Mouse (Mus musculus): ENCODE measurements around the gene Nfxl1. TPM values are rescaled to one million over a fixed set of nuclear protein-coding genes. Genes with fewer than 3 reads are reported as not detected.

The Nfxl1 gene
- polyA plus RNA-seq, 1 experiment from 2014 or later, result 10.7 TPM

GRCm38 (mm10) chr5:72496756-72497155 is 62.7 kb downstream of the Nfxl1 start:
- no peak for ATAC-seq (ENCODE audit: low FRiP score)
- H3K9ac ChIP-seq (replicated peaks), result no peak overlapping the region
- no peak overlapping the region for H3K27ac ChIP-seq (replicated peaks)
- no peaks in the 10 kb centered on the region for H3K9me3 ChIP-seq (replicated peaks)
- H3K27me3 ChIP-seq (replicated peaks), result peaks cover 4% of the 10 kb centered on the region; the same call in 1 of the 2 replicates
- no peak overlapping the region for H3K4me3 ChIP-seq (replicated peaks)
- H3K4me1 ChIP-seq, result no peaks in the 10 kb centered on the region
- H3K4me2 ChIP-seq, result no peak overlapping the region
- 79% methylated on average over 4 of the region's 4 CpGs for WGBS
- no peaks in the 10 kb centered on the region for H3K36me3 ChIP-seq

- no peaks in the 10 kb centered on the region for H3K27me3 ChIP-seq (replicated peaks)
- no peak overlapping the region for H3K27ac ChIP-seq (replicated peaks)
- H3K36me3 ChIP-seq, result no peaks in the 10 kb centered on the region
- ATAC-seq (ENCODE audit: low FRiP score), result no peak
- H3K4me2 ChIP-seq, result no peak overlapping the region
- H3K4me1 ChIP-seq, result no peaks in the 10 kb centered on the region
- WGBS, result 80% methylated on average over 7 of the region's 7 CpGs
- no peaks in the 10 kb centered on the region for H3K9me3 ChIP-seq (replicated peaks)
- H3K9ac ChIP-seq (replicated peaks), result no peak overlapping the region
- no peak overlapping the region for H3K4me3 ChIP-seq (replicated peaks)
Observed at GRCm38 (mm10) chr5:72493906-72494305, 65.6 kb downstream of the Nfxl1 start.

GRCm38 (mm10) chr5:72491232-72491631 is 68.3 kb downstream of the Nfxl1 start:
- WGBS, result 71% methylated on average over 2 of the region's 2 CpGs
- Histone ChIP-seq H3K36me3 (no peaks in the 10 kb centered on the region), H3K27ac (replicated peaks) (no peak overlapping the region), H3K9ac (replicated peaks) (no peak overlapping the region), H3K9me3 (replicated peaks) (no peaks in the 10 kb centered on the region), H3K4me3 (replicated peaks) (no peak overlapping the region), H3K27me3 (replicated peaks) (no peaks in the 10 kb centered on the region), H3K4me2 (no peak overlapping the region), H3K4me1 (no peaks in the 10 kb centered on the region)
- no peak for ATAC-seq (ENCODE audit: low FRiP score)

GRCm38 (mm10) chr5:72480456-72480855 is 79.0 kb downstream of the Nfxl1 start:
- Histone ChIP-seq H3K4me3 (replicated peaks) (no peak overlapping the region), H3K27ac (replicated peaks) (no peak overlapping the region), H3K4me1 (no peaks in the 10 kb centered on the region), H3K36me3 (no peaks in the 10 kb centered on the region), H3K9ac (replicated peaks) (no peak overlapping the region), H3K4me2 (no peak overlapping the region), H3K9me3 (replicated peaks) (no peaks in the 10 kb centered on the region), H3K27me3 (replicated peaks) (no peaks in the 10 kb centered on the region)
- WGBS, result 44% methylated on average over 7 of the region's 7 CpGs
- ATAC-seq (ENCODE audit: low FRiP score), result no peak

GRCm38 (mm10) chr5:72472317-72473009 is 87.0 kb downstream of the Nfxl1 start:
- no peak overlapping the region for H3K4me2 ChIP-seq
- H3K36me3 ChIP-seq, result no peaks in the 10 kb centered on the region
- H3K27ac ChIP-seq (replicated peaks), result no peak overlapping the region
- ATAC-seq (ENCODE audit: low FRiP score), result no peak
- no peaks in the 10 kb centered on the region for H3K9me3 ChIP-seq (replicated peaks)
- 82% methylated on average over 12 of the region's 12 CpGs for WGBS
- no peak overlapping the region for H3K9ac ChIP-seq (replicated peaks)
- no peaks in the 10 kb centered on the region for H3K27me3 ChIP-seq (replicated peaks)
- no peaks in the 10 kb centered on the region for H3K4me1 ChIP-seq
- no peak overlapping the region for H3K4me3 ChIP-seq (replicated peaks)

GRCm38 (mm10) chr5:72471746-72472145 is 87.7 kb downstream of the Nfxl1 start:
- Histone ChIP-seq H3K36me3 (no peaks in the 10 kb centered on the region), H3K4me1 (no peaks in the 10 kb centered on the region), H3K9me3 (replicated peaks) (no peaks in the 10 kb centered on the region), H3K4me3 (replicated peaks) (no peak overlapping the region), H3K9ac (replicated peaks) (no peak overlapping the region), H3K4me2 (no peak overlapping the region), H3K27me3 (replicated peaks) (no peaks in the 10 kb centered on the region), H3K27ac (replicated peaks) (no peak overlapping the region)
- 82% methylated on average over 7 of the region's 7 CpGs for WGBS
- ATAC-seq (ENCODE audit: low FRiP score), result no peak

GRCm38 (mm10) chr5:72464932-72465331 is 94.6 kb downstream of the Nfxl1 start:
- Histone ChIP-seq H3K9me3 (replicated peaks) (no peaks in the 10 kb centered on the region), H3K27ac (replicated peaks) (no peak overlapping the region), H3K4me1 (no peaks in the 10 kb centered on the region), H3K27me3 (replicated peaks) (no peaks in the 10 kb centered on the region), H3K4me2 (no peak overlapping the region), H3K36me3 (no peaks in the 10 kb centered on the region), H3K4me3 (replicated peaks) (no peak overlapping the region), H3K9ac (replicated peaks) (no peak overlapping the region)
- no peak for ATAC-seq (ENCODE audit: low FRiP score)
- 27% methylated on average over 3 of the region's 3 CpGs for WGBS

Other genes starting within 250 kb of the Nfxl1 start
- gene Corin, start 55.2 kb downstream of the Nfxl1 start, polyA plus RNA-seq (2015; fragmentation: Nextera tagmentation; extraction: Ambion mirVana), result 1.1 and 1.6 TPM in 2 replicates
- gene Zar1, start 21.6 kb upstream of the Nfxl1 start, polyA plus RNA-seq (2015; fragmentation: Nextera tagmentation; extraction: Ambion mirVana), result 5.4 and 6.6 TPM in 2 replicates
- gene Gm5868, start 27.9 kb upstream of the Nfxl1 start, polyA plus RNA-seq (2015; fragmentation: Nextera tagmentation; extraction: Ambion mirVana), result 6.9 and 8.5 TPM in 2 replicates
- 0.09 TPM in 1 of 2 replicates, not detected in the other for gene Cnga1, start 84.6 kb upstream of the Nfxl1 start, polyA plus RNA-seq (2015; fragmentation: Nextera tagmentation; extraction: Ambion mirVana)
- gene Nipal1, start 88.1 kb upstream of the Nfxl1 start, polyA plus RNA-seq (2015; fragmentation: Nextera tagmentation; extraction: Ambion mirVana), result 0.52 and 4.1 TPM in 2 replicates
- 0.13 and 2.5 TPM in 2 replicates for gene Txk, start 193.1 kb upstream of the Nfxl1 start, polyA plus RNA-seq (2015; fragmentation: Nextera tagmentation; extraction: Ambion mirVana)

All from neural tube, embryonic 15.5 days (tissue).